Mouse (Mus musculus): ENCODE results near the gene Gm20532. TPM values are rescaled to one million over a fixed set of nuclear protein-coding genes. Genes with fewer than 3 reads are reported as not detected.
A peak's percentile ranks its signal among the peaks of the same experiment; 100 is the strongest.

The Gm20532 gene
- polyA plus RNA-seq, 1 experiment from 2014 or later: not detected

DNA sequence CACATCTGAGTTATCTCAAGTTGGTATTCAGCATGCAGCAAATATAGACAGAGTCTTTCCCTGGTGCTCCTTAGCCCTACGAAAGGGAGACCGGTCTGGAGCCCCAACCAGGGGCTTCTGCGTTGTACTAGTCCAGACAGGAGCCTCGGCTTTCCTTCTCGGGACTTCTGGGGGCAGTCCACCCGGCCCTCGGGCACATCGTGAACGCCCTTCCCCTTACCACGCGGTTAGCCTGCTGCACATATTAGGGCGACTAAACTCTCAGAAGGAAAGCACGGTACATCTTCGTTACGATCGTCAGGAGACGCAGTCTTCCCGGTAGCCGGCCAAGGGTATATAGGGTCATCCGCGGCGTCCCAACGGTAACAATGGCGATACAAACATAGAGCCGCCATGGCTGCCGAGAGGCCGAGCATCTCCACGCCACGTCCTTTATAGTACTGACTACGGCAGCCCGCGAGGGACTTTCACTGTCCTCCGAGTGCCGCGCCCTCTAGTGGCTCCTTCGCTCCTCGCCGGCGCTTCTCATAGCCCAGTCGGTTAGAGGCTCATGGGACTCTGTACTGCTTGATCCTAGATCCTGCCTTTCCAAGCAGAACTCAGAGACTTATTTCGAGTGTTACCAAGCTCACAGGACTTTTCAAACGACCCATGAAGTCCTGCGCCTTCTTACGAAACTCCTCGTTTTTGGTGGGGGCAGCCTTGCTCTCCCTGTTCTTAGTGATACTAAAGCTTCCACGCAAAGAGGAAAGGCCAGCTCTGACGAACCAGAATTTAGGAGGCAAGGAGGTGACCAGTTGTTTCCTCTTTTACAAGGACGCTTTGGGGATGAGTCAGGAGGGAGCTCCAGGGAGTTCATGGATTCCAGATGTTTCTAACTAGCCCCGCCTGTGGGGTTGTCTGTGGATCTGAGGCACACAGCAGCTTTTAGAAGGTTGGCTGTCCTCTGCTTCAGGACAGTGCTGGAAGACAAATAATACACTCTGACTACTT lies 53.7 kb downstream of the Gm20532 start:
- peak overlapping the region; percentile 83 for H3K27ac ChIP-seq
- H3K9me3 ChIP-seq (ENCODE audit: control insufficient read depth, low read length): no peaks in the 10 kb centered on the region
- peak overlapping the region; percentile 92 for H3K4me3 ChIP-seq (replicated peaks; ENCODE audit: low read length)
- peaks cover 17% of the 10 kb centered on the region for H3K4me1 ChIP-seq (replicated peaks; ENCODE audit: control insufficient read depth, insufficient read depth, low read length)
- H3K36me3 ChIP-seq (replicated peaks; ENCODE audit: control insufficient read depth, insufficient read depth): peaks cover 37% of the 10 kb centered on the region
- 5% methylated on average over 49 of the region's 49 CpGs for WGBS
- peak overlapping the region; percentile 87 for H3K4me2 ChIP-seq (replicated peaks)
- peak overlapping the region; percentile 96 for H3K9ac ChIP-seq
- no peaks in the 10 kb centered on the region for H3K27me3 ChIP-seq (ENCODE audit: control insufficient read depth, insufficient read depth, low read length)
- peak; percentile 86 for ATAC-seq (ENCODE audit: low FRiP score)
- peak; percentile 99 for DNase-seq (ENCODE audit: low spot score)

DNA sequence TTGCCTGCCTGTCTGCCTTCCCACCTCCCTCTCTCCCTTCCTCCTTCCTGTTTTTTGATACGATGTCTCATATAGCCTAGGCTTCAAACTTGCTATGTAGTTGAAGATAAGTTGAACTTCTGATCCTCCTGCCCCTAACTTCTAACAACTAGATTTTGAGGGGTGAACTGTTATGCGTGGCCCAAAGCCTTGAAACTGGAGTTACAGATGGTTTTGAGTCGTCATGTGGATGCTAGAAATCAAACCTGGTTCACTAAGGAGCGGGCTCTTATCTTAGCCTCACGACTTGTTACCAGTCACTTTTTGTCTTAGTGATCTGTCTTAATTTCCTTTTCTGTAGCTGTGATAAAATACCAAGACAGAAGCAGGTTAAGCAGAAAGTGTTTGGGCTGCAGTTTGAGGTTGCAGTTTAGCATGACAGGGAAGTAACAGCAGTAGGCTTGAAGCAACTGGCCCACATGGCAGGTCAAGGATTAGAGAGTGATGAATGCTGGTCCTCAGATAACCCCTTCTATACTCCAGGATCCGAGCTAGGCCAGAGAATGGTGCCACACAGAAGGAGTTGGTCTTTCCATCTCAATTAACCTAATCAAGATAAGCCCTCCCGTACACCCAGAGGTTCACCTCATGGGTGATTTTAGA lies 54.7 kb downstream of the Gm20532 start:
- H3K4me2 ChIP-seq (replicated peaks): no peak overlapping the region
- no peak for ATAC-seq (ENCODE audit: low FRiP score)
- H3K9ac ChIP-seq: no peak overlapping the region
- H3K4me3 ChIP-seq (replicated peaks; ENCODE audit: low read length): no peak overlapping the region
- 84% methylated on average over 7 of the region's 7 CpGs for WGBS
- no peaks in the 10 kb centered on the region for H3K9me3 ChIP-seq (ENCODE audit: control insufficient read depth, low read length)
- peaks cover 27% of the 10 kb centered on the region for H3K36me3 ChIP-seq (replicated peaks; ENCODE audit: control insufficient read depth, insufficient read depth)
- DNase-seq (ENCODE audit: low spot score): no peak
- no peak overlapping the region for H3K27ac ChIP-seq
- H3K27me3 ChIP-seq (ENCODE audit: control insufficient read depth, insufficient read depth, low read length): no peaks in the 10 kb centered on the region
- peaks cover 17% of the 10 kb centered on the region for H3K4me1 ChIP-seq (replicated peaks; ENCODE audit: control insufficient read depth, insufficient read depth, low read length)

DNA sequence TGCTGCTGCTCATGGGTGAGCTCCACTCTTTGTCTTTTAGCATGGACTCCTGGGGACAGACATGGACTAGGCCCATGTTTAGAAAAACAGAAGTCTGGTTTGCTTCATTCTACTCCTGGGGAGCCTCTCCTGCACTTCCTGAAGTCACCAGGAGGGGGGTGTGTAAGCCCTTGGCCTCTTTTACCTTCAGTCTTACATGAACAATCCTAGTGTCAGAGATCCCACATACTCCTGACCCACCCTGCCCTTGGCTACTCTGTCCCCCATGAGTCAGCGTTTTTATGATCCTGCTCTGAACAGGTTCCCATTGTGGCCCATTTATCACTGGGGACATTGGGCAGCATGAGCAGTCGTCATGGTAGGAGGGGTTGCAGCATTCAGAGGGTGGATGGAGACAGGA lies 57.5 kb downstream of the Gm20532 start:
- 65% methylated on average over 2 of the region's 2 CpGs for WGBS

DNA sequence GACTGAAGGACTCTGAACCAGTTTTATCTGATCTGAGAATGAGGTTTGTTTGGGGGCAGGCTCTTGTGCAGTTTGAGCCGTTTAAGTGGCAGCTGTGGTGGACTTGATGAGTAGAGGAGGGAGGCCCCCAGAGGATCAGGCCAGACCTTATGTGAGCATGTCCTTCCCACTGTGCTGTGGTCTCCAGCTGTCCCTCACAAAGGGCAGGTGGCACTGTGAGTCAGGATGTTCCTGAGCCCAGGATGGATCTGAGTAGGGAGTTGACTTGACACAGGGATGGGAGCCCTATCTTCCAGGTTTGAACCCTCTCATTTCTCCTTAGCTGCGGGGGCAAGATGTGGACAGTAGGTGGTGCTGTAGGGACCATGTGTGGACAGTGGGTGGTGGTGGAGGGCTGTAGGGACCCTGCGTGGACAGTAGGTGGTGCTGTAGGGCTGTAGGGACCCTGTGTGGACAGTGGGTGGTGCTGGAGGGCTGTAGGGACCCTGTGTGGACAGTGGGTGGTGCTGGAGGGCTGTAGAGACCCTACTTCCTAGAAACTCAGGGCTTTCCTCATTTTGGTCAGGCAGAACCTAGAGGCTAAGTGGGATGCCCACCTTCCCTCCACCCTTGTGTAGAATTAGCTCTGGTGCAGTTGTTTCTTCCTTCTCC lies 60.3 kb downstream of the Gm20532 start:
- no peak overlapping the region for H3K4me3 ChIP-seq (replicated peaks; ENCODE audit: low read length)
- H3K27me3 ChIP-seq (ENCODE audit: control insufficient read depth, insufficient read depth, low read length): no peaks in the 10 kb centered on the region
- no peak overlapping the region for H3K9ac ChIP-seq
- H3K27ac ChIP-seq: no peak overlapping the region
- peak; percentile 93 for DNase-seq (ENCODE audit: low spot score)
- H3K4me2 ChIP-seq (replicated peaks): no peak overlapping the region
- no peaks in the 10 kb centered on the region for H3K9me3 ChIP-seq (ENCODE audit: control insufficient read depth, low read length)
- peak; percentile 95 for ATAC-seq (ENCODE audit: low FRiP score)
- 24% methylated on average over 3 of the region's 3 CpGs for WGBS
- no peaks in the 10 kb centered on the region for H3K4me1 ChIP-seq (replicated peaks; ENCODE audit: control insufficient read depth, insufficient read depth, low read length)
- H3K36me3 ChIP-seq (replicated peaks; ENCODE audit: control insufficient read depth, insufficient read depth): no peaks in the 10 kb centered on the region

More for the DNA sequence above, 57.5 kb downstream of the Gm20532 start:
- Histone ChIP-seq H3K27me3 (ENCODE audit: control insufficient read depth, insufficient read depth, low read length) (no peaks in the 10 kb centered on the region), H3K36me3 (replicated peaks; ENCODE audit: control insufficient read depth, insufficient read depth) (no peaks in the 10 kb centered on the region), H3K4me2 (replicated peaks) (no peak overlapping the region), H3K9me3 (ENCODE audit: control insufficient read depth, low read length) (no peaks in the 10 kb centered on the region), H3K4me3 (replicated peaks; ENCODE audit: low read length) (no peak overlapping the region), H3K27ac (no peak overlapping the region), H3K9ac (no peak overlapping the region), H3K4me1 (replicated peaks; ENCODE audit: control insufficient read depth, insufficient read depth, low read length) (peaks cover 4% of the 10 kb centered on the region)
- ATAC-seq (ENCODE audit: low FRiP score) (no peak), DNase-seq (ENCODE audit: low spot score) (no peak)

DNA sequence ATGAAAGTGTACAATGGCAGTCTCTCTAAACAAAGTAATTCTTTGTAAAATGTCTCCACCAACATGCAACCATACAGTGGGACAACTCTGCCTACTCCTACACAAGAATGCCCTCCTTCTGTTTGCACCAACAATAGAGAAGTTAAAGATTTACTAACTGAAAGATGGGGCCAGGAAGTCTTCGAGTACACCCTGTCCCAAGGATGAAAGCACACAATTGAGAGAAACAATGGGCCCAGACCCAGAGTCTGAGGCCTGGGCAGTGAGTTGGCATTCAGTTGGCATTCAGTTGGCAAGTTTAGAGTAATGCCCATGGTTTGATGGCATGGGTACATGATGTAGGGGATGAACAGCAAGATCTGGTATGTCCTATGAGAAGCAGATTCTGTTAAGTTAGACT lies 68.2 kb downstream of the Gm20532 start:
- 32% methylated on average over 1 of the region's 1 CpGs for WGBS
- Histone ChIP-seq H3K9ac (no peak overlapping the region), H3K4me3 (replicated peaks; ENCODE audit: low read length) (no peak overlapping the region), H3K9me3 (ENCODE audit: control insufficient read depth, low read length) (no peaks in the 10 kb centered on the region), H3K27ac (no peak overlapping the region), H3K4me1 (replicated peaks; ENCODE audit: control insufficient read depth, insufficient read depth, low read length) (no peaks in the 10 kb centered on the region), H3K36me3 (replicated peaks; ENCODE audit: control insufficient read depth, insufficient read depth) (no peaks in the 10 kb centered on the region), H3K4me2 (replicated peaks) (no peak overlapping the region), H3K27me3 (ENCODE audit: control insufficient read depth, insufficient read depth, low read length) (no peaks in the 10 kb centered on the region)
- ATAC-seq (ENCODE audit: low FRiP score) (no peak), DNase-seq (ENCODE audit: low spot score) (no peak)

DNA sequence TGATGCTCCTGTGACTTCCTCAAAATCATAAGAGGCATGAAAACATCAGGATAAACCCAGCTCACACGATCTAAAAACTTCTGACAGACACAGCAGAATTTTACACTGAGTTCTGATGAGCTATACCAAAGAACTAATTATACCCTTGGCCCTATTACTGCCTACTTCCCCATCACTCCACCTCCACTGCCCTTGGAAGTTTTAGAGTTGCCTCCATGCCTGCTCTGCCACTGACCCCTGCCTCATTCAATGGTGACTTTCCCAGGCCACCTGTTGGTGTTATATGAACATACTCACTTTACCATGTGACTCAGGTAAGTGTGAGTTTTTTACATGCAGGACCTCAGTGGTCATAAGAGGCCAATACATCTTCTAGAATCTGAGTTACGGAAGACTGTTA lies 71.0 kb downstream of the Gm20532 start:
- H3K9me3 ChIP-seq (ENCODE audit: control insufficient read depth, low read length): no peaks in the 10 kb centered on the region
- H3K27ac ChIP-seq: no peak overlapping the region
- WGBS: 94% methylated on average over 2 of the region's 2 CpGs
- no peaks in the 10 kb centered on the region for H3K4me1 ChIP-seq (replicated peaks; ENCODE audit: control insufficient read depth, insufficient read depth, low read length)
- H3K4me3 ChIP-seq (replicated peaks; ENCODE audit: low read length): no peak overlapping the region
- H3K27me3 ChIP-seq (ENCODE audit: control insufficient read depth, insufficient read depth, low read length): no peaks in the 10 kb centered on the region
- no peak overlapping the region for H3K4me2 ChIP-seq (replicated peaks)
- no peak for DNase-seq (ENCODE audit: low spot score)
- H3K9ac ChIP-seq: no peak overlapping the region
- no peak for ATAC-seq (ENCODE audit: low FRiP score)
- H3K36me3 ChIP-seq (replicated peaks; ENCODE audit: control insufficient read depth, insufficient read depth): no peaks in the 10 kb centered on the region

DNA sequence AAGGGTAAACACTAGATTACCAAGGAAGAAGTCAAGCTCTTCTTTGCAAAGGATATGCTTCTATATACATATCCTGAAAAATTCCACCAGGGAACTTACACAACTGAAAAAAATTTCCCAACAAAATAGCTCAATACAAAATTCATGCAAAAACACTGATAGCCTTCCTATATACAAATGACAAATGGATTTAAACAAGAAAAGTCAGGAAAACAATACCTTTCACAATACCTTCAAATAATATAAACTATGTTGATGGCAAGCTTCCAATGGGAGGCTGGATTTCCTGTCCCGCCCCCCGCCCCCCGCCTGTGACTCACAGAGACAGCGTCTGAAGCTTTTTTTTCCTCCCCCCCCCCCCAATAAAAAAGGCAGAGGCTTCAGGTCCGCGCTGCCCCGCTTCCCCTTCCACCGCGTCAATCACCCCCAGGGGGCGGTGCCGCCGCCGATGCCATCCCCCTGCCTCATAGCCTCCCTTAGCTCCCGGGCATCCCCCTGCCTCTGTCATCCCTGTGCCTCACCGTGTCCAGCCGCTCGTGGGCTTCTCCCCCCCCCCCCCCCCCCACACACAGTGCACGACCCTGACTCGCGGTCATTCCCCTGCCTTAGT lies 74.8 kb downstream of the Gm20532 start:
- no peaks in the 10 kb centered on the region for H3K9me3 ChIP-seq (ENCODE audit: control insufficient read depth, low read length)
- H3K9ac ChIP-seq: peak overlapping the region; percentile 50
- H3K27me3 ChIP-seq (ENCODE audit: control insufficient read depth, insufficient read depth, low read length): no peaks in the 10 kb centered on the region
- H3K27ac ChIP-seq: no peak overlapping the region
- ATAC-seq (ENCODE audit: low FRiP score): peak; percentile 40; the same call in 1 of the 2 replicates
- H3K36me3 ChIP-seq (replicated peaks; ENCODE audit: control insufficient read depth, insufficient read depth): no peaks in the 10 kb centered on the region
- no peaks in the 10 kb centered on the region for H3K4me1 ChIP-seq (replicated peaks; ENCODE audit: control insufficient read depth, insufficient read depth, low read length)
- under 1% methylated on average over 12 of the region's 20 CpGs for WGBS
- H3K4me2 ChIP-seq (replicated peaks): peak overlapping the region; percentile 64
- peak; percentile 38 for DNase-seq (ENCODE audit: low spot score)
- H3K4me3 ChIP-seq (replicated peaks; ENCODE audit: low read length): peak overlapping the region; percentile 33

DNA sequence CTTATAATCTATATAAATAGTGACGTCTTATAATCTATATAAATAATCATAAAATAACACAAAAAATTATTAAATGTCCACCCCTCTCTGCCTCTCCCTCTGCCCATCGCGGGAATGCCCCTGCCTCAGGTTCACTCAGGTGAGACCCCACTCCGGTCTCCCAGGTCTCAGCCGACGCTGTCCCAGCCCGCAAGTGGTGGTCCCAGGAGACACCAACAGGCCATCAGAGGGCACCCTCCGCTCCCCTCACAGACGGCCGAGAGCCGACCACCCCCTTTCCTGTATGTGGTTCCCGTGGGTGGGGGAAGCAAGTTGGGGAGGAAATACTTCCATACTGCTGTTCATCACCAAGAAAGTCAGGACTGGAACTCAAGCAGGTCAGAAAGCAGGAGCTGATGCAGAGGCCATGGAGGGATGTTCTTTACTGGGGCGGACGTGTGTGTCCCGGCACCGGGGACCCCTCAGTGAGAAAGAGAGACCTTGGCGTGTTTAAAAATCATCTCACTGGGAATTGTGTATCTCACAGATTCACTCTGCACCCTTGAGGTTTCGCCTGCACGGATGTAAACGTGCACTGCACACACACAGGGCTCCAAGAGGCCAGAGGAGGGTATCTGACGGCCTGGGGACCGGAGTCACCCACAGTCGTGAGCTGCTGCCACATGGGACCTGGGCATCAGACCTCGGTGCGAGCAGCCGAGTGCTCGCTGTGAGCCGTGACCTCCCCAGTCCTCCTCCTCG lies 75.5 kb downstream of the Gm20532 start:
- H3K4me2 ChIP-seq (replicated peaks): peak overlapping the region; percentile 64
- DNase-seq (ENCODE audit: low spot score): no peak
- WGBS: 50% methylated on average over 29 of the region's 29 CpGs
- H3K4me1 ChIP-seq (replicated peaks; ENCODE audit: control insufficient read depth, insufficient read depth, low read length): no peaks in the 10 kb centered on the region
- no peaks in the 10 kb centered on the region for H3K36me3 ChIP-seq (replicated peaks; ENCODE audit: control insufficient read depth, insufficient read depth)
- H3K27me3 ChIP-seq (ENCODE audit: control insufficient read depth, insufficient read depth, low read length): no peaks in the 10 kb centered on the region
- H3K4me3 ChIP-seq (replicated peaks; ENCODE audit: low read length): peak overlapping the region; percentile 33
- 0 out of 2 replicates have a peak, but pooled peaks have one; percentile 34 for ATAC-seq (ENCODE audit: low FRiP score)
- H3K9ac ChIP-seq: peak overlapping the region; percentile 50
- no peak overlapping the region for H3K27ac ChIP-seq
- H3K9me3 ChIP-seq (ENCODE audit: control insufficient read depth, low read length): no peaks in the 10 kb centered on the region

All from hindbrain, embryonic 14.5 days (tissue).